Mouse (Mus musculus) spleen, adult 2 months (tissue): ENCODE results near the gene Eps15l1.

Experiments
- CTCF ChIP-seq: fragments of 200-500 bp; IDR thresholded peaks from 2 replicates; pipeline ENCODE4 v1.5.1; 2011; ENCODE audit warnings: mild to moderate bottlenecking, inconsistent platforms; ENCODE audit not compliant: insufficient read depth, insufficient read length, insufficient replicate concordance; ENCODE audit errors: extremely low read depth
- POLR2A ChIP-seq: fragments of 200-500 bp; IDR thresholded peaks from 2 replicates; pipeline ENCODE4 v1.6.1; 2011; ENCODE audit warnings: low read depth, low read length, inconsistent platforms

GRCm38 (mm10) chr8:72295125-72295524, 126.1 kb downstream of the Eps15l1 start:
- no peak for TF ChIP-seq CTCF
- TF ChIP-seq POLR2A = no peak
